Mouse (Mus musculus) frontal cortex, postnatal 36 days (tissue): Measurements from ENCODE around the gene Prpsap1.

Source experiments
- DNase-seq, 2 experiments: peaks; one replicate each; pipeline ENCODE4 v3.0.0; 2022; ENCODE audit warnings: low spot score in 2 of 2

The Prpsap1 gene

GRCm38 (mm10) chr11:116443935-116444334, 50.1 kb downstream of the Prpsap1 start:
- DNase-seq, result no peak

- DNase-seq, result no peak
Observed at GRCm38 (mm10) chr11:116443311-116443710, 50.7 kb downstream of the Prpsap1 start.

GRCm38 (mm10) chr11:116442867-116443177, 51.2 kb downstream of the Prpsap1 start:
- DNase-seq, result no peak

- no peak for DNase-seq
Observed at GRCm38 (mm10) chr11:116442129-116442866, 51.7 kb downstream of the Prpsap1 start.

- DNase-seq, result no peak
Observed at GRCm38 (mm10) chr11:116440408-116441068, 53.5 kb downstream of the Prpsap1 start.

GRCm38 (mm10) chr11:116439269-116440240, 54.4 kb downstream of the Prpsap1 start:
- DNase-seq, result no peak

- no peak for DNase-seq
Observed at GRCm38 (mm10) chr11:116437541-116437940, 56.5 kb downstream of the Prpsap1 start.

- DNase-seq, result no peak
Observed at GRCm38 (mm10) chr11:116436725-116437331, 57.2 kb downstream of the Prpsap1 start.

- no peak for DNase-seq
Observed at GRCm38 (mm10) chr11:116435992-116436724, 57.8 kb downstream of the Prpsap1 start.

GRCm38 (mm10) chr11:116434967-116435752, 58.8 kb downstream of the Prpsap1 start:
- no peak for DNase-seq

- peak; percentile 50 to 56 for DNase-seq
Observed at GRCm38 (mm10) chr11:116434287-116434966, 59.6 kb downstream of the Prpsap1 start.

GRCm38 (mm10) chr11:116433356-116434286, 60.4 kb downstream of the Prpsap1 start, which contains the start of gene Ubald2:
TSS of gene Ubald2 (plus strand) at chr11:116434094.
- DNase-seq, result peak; percentile 99

- peak; percentile 39 to 70 for DNase-seq
Observed at GRCm38 (mm10) chr11:116432593-116433355, 61.2 kb downstream of the Prpsap1 start.

GRCm38 (mm10) chr11:116432127-116432526, 61.9 kb downstream of the Prpsap1 start:
- DNase-seq, result no peak

- no peak for DNase-seq
Observed at GRCm38 (mm10) chr11:116431428-116432077, 62.4 kb downstream of the Prpsap1 start.

- DNase-seq, result no peak
Observed at GRCm38 (mm10) chr11:116430723-116431427, 63.1 kb downstream of the Prpsap1 start.
